Mouse (Mus musculus) spleen, adult 12 weeks (tissue): Measurements from ENCODE around the gene Ttc38.

Experiments used
- DNase-seq: peaks from one replicate; pipeline ENCODE4 v3.0.0; 2022; ENCODE audit warnings: low spot score

The Ttc38 gene

GRCm38 (mm10) chr15:85896284-85896683, 64.2 kb downstream of the Ttc38 start:
- peak; percentile 66 for DNase-seq

- DNase-seq = no peak
Measured at GRCm38 (mm10) chr15:85897113-85897512, 65.0 kb downstream of the Ttc38 start.

- DNase-seq = no peak
Measured at GRCm38 (mm10) chr15:85899396-85899795, 67.3 kb downstream of the Ttc38 start.

GRCm38 (mm10) chr15:85900318-85900717, 68.2 kb downstream of the Ttc38 start:
- DNase-seq = no peak

GRCm38 (mm10) chr15:85900801-85901200, 68.7 kb downstream of the Ttc38 start:
- no peak for DNase-seq

GRCm38 (mm10) chr15:85902505-85902904, 70.4 kb downstream of the Ttc38 start:
- DNase-seq = no peak

- no peak for DNase-seq
Measured at GRCm38 (mm10) chr15:85903826-85904225, 71.7 kb downstream of the Ttc38 start.
